Mouse (Mus musculus): ENCODE data around the gene Pgm2l1. TPM values are rescaled to one million over a fixed set of nuclear protein-coding genes. Genes with fewer than 3 reads are reported as not detected.

The Pgm2l1 gene
- polyA plus RNA-seq, 1 experiment from 2014 or later = 21.3 TPM

DNA sequence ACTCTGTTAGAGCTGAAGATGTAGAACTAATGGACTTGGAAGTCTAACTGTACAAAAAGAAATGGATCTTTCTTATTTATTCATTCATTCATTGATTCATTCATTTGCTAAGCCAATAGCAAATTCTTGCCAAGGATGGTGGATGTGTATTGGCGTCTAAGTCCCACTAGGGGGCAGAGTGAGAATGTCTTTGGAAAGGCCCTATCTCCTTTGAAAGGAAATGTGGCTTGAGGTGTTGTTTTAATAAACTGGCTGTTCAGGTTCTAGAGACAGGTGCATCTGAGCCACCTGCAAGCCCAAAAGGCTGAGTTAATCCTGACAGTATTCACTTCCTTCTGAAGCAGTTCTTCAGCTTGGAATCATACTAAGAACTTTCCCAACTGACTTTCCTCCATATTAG is 52.6 kb downstream of the Pgm2l1 start:
- no peaks in the 10 kb centered on the region; the same call in 1 of the 2 replicates for H3K4me1 ChIP-seq (replicated peaks)
- no peak for ATAC-seq

DNA sequence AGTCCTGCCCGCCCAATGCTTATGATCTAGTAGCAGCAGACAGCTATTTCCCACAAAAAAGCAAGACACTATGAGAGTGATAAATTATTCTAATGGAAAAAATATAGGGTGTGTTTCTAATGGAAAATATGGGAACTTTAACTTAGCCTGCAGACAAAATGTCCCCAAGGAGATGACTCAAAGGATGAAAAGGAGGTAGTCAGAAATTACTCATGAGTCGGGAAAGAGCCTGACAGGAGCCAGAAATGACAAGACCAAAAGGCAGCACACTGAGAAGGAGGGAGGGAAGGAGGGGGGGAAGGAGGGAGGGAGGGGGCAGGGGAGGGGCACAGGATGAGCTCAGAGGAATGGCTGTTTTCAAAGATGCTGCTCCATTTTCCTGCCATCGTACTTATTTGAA is 54.4 kb downstream of the Pgm2l1 start:
- no peak for ATAC-seq
- Histone ChIP-seq H3K4me2 (replicated peaks) (no peak overlapping the region), H3K4me1 (replicated peaks) (peaks cover 12% of the 10 kb centered on the region), H3K9me3 (no peaks in the 10 kb centered on the region), H3K9ac (replicated peaks) (no peak overlapping the region), H3K36me3 (no peaks in the 10 kb centered on the region), H3K4me3 (replicated peaks) (no peak overlapping the region), H3K27me3 (peaks cover 25% of the 10 kb centered on the region), H3K27ac (no peak overlapping the region)
- 45% methylated on average over 3 of the region's 3 CpGs for WGBS

More for the DNA sequence above, 52.6 kb downstream of the Pgm2l1 start:
- H3K9me3 ChIP-seq = no peaks in the 10 kb centered on the region
- H3K27me3 ChIP-seq = peaks cover 10% of the 10 kb centered on the region; the same call in 1 of the 2 replicates
- H3K4me3 ChIP-seq (replicated peaks) = no peak overlapping the region
- H3K9ac ChIP-seq (replicated peaks) = no peak overlapping the region
- peaks cover 1% of the 10 kb centered on the region; the same call in 1 of the 2 replicates for H3K36me3 ChIP-seq
- H3K4me2 ChIP-seq (replicated peaks) = no peak overlapping the region
- H3K27ac ChIP-seq = no peak overlapping the region
- 0% methylated on average over 1 of the region's 1 CpGs for whole genome bisulfite sequencing

DNA sequence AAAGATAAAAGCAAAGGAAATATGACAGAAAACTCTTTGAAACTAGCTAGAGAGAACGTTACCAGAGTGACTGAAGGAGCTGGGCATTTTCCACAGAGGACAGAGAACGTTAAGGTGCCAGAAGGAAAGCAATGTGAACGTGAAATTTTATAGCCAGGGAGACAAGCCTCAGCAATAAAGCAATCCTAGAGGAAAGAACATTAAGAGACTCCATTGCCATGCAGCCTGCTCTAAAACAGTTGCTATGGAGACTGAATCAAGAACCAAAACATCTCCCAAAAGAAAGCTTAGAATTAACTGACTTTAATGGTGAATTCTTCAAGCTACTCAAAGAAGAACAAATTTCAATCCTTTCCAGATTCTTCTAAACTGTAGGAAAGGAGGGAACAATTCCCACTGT is 56.1 kb downstream of the Pgm2l1 start:
- no peak overlapping the region for H3K9ac ChIP-seq (replicated peaks)
- no peaks in the 10 kb centered on the region for H3K9me3 ChIP-seq
- H3K4me1 ChIP-seq (replicated peaks) = peaks cover 17% of the 10 kb centered on the region
- H3K4me2 ChIP-seq (replicated peaks) = no peak overlapping the region
- no peak overlapping the region for H3K27ac ChIP-seq
- WGBS = 18% methylated on average over 3 of the region's 3 CpGs
- ATAC-seq = no peak
- no peak overlapping the region for H3K4me3 ChIP-seq (replicated peaks)
- peaks cover 30% of the 10 kb centered on the region for H3K27me3 ChIP-seq
- H3K36me3 ChIP-seq = no peaks in the 10 kb centered on the region

DNA sequence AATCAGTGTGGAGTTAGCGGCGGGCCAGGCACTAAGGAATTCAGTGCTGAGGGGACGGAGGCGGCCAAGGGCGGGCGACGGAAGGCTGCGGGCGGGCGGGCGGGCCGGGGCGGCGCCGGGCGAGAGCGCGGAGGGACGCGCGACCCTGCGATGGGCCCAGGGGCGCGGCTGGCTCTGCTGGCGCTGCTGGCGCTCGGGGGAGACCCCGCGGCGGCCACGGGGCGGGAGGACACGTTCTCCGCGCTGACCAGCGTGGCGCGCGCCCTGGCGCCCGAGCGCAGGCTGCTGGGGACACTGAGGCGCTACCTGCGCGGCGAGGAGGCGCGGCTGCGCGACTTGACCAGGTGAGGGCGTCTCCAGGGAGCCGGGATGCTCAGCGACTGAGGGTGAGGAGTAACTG is 58.2 kb downstream of the Pgm2l1 start, which contains the start of gene P4ha3:
P4ha3 (plus strand) TSS at position 138 of the 400 bp plus-strand sequence.
- under 1% methylated on average over 49 of the region's 53 CpGs for WGBS

DNA sequence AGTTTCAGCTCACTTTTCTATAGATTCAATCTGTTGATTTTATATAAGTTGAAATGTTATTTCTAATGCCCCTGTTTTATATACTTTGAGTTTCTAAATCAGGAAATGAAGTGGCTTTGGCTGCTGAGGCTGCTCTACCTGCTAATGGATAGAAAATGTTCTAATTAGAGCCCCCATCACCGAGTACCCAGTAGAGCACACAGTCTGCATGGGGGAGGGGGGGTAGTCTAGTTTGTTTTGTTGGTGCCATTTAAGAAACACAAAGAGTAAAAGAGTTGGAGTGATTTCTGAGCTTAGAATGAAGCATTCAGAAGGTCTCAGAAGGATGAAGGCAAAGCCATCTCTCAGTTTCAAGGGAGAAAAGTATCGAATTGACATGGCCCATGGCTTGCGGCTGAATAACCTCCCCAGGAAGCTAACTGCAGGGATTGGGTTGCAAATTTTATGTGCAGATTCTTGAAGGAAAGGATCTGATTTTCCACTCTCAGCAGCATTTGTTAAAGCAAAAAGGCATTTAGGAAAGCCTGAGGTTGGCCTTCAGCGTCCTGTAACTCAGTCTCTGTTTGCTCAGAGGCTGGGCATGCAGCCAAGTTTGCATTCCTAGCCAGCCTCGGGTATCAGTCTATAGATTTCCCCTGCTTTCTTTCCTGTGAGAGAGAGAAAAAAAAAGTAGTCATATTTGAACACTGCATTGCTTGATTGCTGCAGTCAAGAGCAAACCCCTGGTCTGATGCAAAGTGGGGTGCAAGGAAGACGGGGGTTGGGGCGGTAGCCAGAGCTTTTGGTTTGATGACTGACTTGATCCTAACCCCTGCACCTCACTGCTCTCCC is 60.8 kb downstream of the Pgm2l1 start:
- Histone ChIP-seq H3K4me2 (replicated peaks) (peak overlapping the region; percentile 28), H3K27me3 (peaks cover 31% of the 10 kb centered on the region), H3K9me3 (no peaks in the 10 kb centered on the region), H3K4me1 (replicated peaks) (peaks cover 25% of the 10 kb centered on the region), H3K36me3 (no peaks in the 10 kb centered on the region), H3K9ac (replicated peaks) (no peak overlapping the region; the same call in 1 of the 2 replicates), H3K4me3 (replicated peaks) (no peak overlapping the region), H3K27ac (peak overlapping the region; percentile 81)
- WGBS = 19% methylated on average over 7 of the region's 7 CpGs
- ATAC-seq = peak; percentile 73

More for the DNA sequence above, 58.2 kb downstream of the Pgm2l1 start, which contains the start of gene P4ha3:
- H3K4me3 ChIP-seq (replicated peaks) = peak within 1 kb of the TSS; percentile 55
- no peaks in the 10 kb centered on the region for H3K36me3 ChIP-seq
- H3K4me2 ChIP-seq (replicated peaks) = peak within 1 kb of the TSS; percentile 94
- peaks cover 34% of the 10 kb centered on the region for H3K27me3 ChIP-seq
- no peak within 1 kb of the TSS for H3K27ac ChIP-seq
- peak; percentile 62 for ATAC-seq
- H3K4me1 ChIP-seq (replicated peaks) = peaks cover 25% of the 10 kb centered on the region
- H3K9ac ChIP-seq (replicated peaks) = peak within 1 kb of the TSS; percentile 76
- no peaks in the 10 kb centered on the region for H3K9me3 ChIP-seq

DNA sequence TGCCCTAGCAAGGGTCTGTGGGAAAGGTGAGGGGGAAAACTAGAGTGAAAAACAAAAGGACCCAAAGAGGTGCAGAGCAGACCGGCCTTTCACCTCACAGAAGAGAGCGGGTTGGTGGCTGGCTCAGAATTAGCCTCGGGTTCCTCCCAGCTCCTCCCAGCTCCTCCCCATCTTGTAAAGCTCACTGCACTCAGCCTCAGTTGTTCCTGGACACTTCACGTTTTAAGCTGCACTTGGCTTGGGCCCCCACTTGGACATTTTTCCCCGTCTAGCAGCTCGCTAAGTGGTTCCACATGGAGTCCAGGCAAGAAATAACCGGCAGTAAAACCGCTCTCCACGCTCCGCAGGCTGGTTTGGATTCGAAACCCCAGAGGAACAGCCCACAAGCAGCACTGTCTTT is 61.4 kb downstream of the Pgm2l1 start:
- Histone ChIP-seq H3K4me3 (replicated peaks) (no peak overlapping the region), H3K27me3 (peaks cover 31% of the 10 kb centered on the region), H3K4me2 (replicated peaks) (peak overlapping the region; percentile 28), H3K9me3 (no peaks in the 10 kb centered on the region), H3K27ac (peak overlapping the region; percentile 81), H3K9ac (replicated peaks) (no peak overlapping the region), H3K4me1 (replicated peaks) (peaks cover 25% of the 10 kb centered on the region), H3K36me3 (no peaks in the 10 kb centered on the region)
- peak; percentile 61 for ATAC-seq
- WGBS = 45% methylated on average over 11 of the region's 11 CpGs

DNA sequence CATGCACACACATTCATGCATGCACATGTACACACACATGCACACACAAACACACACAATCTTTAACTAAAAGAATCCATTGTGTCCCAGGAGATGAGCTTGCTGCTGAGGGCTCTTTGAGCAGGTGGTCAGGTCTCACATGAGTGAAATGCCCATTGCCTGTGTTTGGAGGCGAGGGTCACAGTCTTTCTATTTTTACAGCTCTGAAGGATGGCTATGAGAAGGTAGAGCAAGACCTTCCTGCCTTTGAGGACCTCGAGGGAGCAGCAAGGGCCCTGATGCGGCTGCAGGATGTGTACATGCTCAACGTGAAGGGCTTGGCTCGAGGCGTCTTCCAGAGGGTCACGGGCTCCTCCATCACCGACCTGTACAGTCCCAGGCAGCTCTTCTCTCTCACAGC is 66.4 kb downstream of the Pgm2l1 start:
- H3K4me1 ChIP-seq (replicated peaks) = peaks cover 20% of the 10 kb centered on the region
- no peak for ATAC-seq
- H3K9me3 ChIP-seq = no peaks in the 10 kb centered on the region
- 88% methylated on average over 8 of the region's 8 CpGs for WGBS
- no peak overlapping the region for H3K9ac ChIP-seq (replicated peaks)
- no peak overlapping the region for H3K4me2 ChIP-seq (replicated peaks)
- H3K27ac ChIP-seq = no peak overlapping the region
- no peaks in the 10 kb centered on the region for H3K36me3 ChIP-seq
- 0 out of 2 replicates have a peak, but pooled peaks cover 4% of the 10 kb centered on the region for H3K27me3 ChIP-seq
- no peak overlapping the region for H3K4me3 ChIP-seq (replicated peaks)

DNA sequence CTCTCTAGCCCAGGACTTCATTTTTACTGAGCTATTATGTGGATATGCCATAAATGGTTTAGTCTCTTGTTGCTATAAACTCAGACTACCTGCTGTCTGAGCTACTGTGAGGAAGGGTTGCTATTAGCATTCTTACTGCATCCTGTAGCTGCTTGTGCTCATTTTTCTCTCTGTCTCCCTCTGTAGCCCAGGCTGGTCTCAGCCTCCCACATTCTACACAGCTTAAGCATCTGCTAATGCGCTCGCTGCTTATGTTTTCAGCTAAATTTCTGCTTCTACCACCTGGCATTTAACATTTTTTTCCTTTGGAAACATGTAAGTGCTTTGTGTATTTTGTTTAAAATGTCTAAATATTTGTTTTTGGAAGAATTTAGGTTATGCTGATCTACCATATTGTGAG is 68.6 kb downstream of the Pgm2l1 start:
- Histone ChIP-seq H3K4me2 (replicated peaks) (no peak overlapping the region), H3K27ac (no peak overlapping the region), H3K27me3 (no peaks in the 10 kb centered on the region), H3K4me1 (replicated peaks) (peaks cover 17% of the 10 kb centered on the region), H3K9me3 (no peaks in the 10 kb centered on the region), H3K9ac (replicated peaks) (no peak overlapping the region), H3K4me3 (replicated peaks) (no peak overlapping the region), H3K36me3 (no peaks in the 10 kb centered on the region)
- no peak for ATAC-seq
- WGBS = 90% methylated on average over 2 of the region's 2 CpGs

DNA sequence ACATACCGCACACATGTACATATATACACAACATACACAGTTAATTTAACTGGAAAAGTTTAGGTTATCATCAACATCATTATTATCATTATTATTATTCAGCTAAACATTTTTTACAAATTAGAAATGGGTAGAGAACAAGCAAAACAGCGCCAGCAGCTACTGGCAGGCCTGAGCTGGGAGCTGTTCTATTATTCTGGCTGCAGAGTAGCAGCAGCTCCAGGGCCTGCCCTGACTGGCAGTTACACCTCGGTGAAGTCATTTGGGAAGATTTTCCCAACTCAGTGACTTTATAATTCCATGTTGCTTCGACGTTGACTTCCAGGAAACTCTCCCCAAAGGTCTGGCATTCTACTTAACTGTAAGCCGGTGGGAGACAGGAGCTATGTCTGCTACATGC is 69.5 kb downstream of the Pgm2l1 start:
- Histone ChIP-seq H3K36me3 (no peaks in the 10 kb centered on the region), H3K27ac (no peak overlapping the region), H3K4me2 (replicated peaks) (no peak overlapping the region), H3K9ac (replicated peaks) (no peak overlapping the region), H3K4me3 (replicated peaks) (no peak overlapping the region), H3K4me1 (replicated peaks) (peaks cover 20% of the 10 kb centered on the region), H3K9me3 (no peaks in the 10 kb centered on the region), H3K27me3 (no peaks in the 10 kb centered on the region)
- WGBS = 80% methylated on average over 6 of the region's 6 CpGs
- ATAC-seq = no peak

DNA sequence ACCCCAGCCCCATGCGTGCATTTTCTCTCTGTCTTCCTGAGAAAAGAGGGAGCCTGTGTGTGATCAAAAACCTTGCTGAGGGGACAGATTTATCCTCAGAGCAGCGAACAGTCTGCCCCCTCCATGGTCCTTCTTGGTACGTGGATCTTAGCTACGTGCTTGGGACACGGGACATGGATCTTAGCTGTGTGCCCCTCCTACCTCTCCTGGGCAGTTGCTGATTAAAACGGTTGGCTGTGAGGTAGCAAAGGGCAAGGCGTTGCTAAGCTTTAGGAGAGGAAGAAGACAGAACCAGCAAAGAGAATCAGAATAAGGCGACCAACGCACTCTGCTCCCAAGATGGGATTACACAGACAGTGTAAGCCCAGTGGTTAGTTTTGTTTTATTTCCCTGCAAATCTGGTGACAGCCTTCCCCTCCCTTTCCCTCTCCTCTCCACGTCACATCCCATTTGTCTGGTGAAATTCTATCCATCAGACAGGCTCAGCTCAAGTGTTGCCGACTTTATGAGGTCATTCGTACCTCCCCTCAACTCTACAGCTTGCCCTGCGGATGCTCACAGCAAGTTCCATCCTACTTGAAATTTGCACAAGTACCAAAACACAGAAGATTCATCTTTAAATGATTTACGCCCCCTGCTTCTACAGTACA is 71.8 kb downstream of the Pgm2l1 start:
- H3K4me1 ChIP-seq (replicated peaks) = peaks cover 20% of the 10 kb centered on the region
- H3K4me2 ChIP-seq (replicated peaks) = no peak overlapping the region
- no peaks in the 10 kb centered on the region for H3K36me3 ChIP-seq
- no peak overlapping the region for H3K4me3 ChIP-seq (replicated peaks)
- H3K9ac ChIP-seq (replicated peaks) = no peak overlapping the region
- no peak overlapping the region for H3K27ac ChIP-seq
- no peaks in the 10 kb centered on the region for H3K9me3 ChIP-seq
- 72% methylated on average over 14 of the region's 14 CpGs for WGBS
- no peak for ATAC-seq
- H3K27me3 ChIP-seq = no peaks in the 10 kb centered on the region

DNA sequence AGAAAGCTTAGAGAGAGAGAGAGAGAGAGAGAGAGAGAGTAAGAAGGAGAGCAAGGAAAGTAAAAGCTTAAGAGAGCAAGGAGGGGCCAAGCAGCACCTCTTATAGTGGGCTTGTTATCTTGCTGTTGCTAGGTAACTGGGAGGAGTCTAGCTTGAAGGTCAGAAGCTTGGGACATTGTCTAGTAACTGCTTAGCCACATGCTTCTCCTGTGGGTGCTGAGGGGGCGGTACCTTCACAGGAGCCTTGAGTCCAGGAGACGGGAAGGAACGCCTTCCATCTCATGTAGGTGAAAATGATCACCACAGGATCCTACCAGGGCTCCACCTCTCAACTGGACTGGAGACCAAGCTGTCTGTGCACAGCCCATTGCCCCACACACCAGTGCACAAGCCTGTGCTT is 74.2 kb downstream of the Pgm2l1 start:
- Histone ChIP-seq H3K36me3 (no peaks in the 10 kb centered on the region), H3K27ac (no peak overlapping the region), H3K9me3 (no peaks in the 10 kb centered on the region), H3K4me3 (replicated peaks) (no peak overlapping the region), H3K27me3 (no peaks in the 10 kb centered on the region), H3K9ac (replicated peaks) (no peak overlapping the region), H3K4me2 (replicated peaks) (no peak overlapping the region), H3K4me1 (replicated peaks) (peaks cover 20% of the 10 kb centered on the region)
- WGBS = 72% methylated on average over 3 of the region's 3 CpGs
- ATAC-seq = no peak

DNA sequence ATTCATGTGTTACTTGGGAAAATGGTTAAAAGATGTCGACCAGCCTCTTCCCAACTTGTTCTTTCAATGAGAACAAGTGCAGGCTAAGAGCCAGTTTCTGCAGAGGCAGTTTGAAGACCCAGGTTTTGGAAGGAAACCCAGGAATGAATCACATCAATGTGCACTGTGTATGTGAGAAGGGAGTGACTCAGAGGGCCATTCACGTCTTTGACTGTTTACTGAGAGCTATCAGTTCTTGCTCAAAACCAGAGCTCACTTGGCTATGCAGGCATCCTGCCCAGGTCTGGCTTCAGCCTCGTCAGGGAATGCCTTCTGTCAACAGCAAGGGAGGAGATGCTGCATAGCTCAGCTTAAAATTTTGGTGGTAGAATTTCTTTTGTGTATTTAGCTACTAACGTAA is 75.1 kb downstream of the Pgm2l1 start:
- no peak overlapping the region for H3K4me2 ChIP-seq (replicated peaks)
- peaks cover 18% of the 10 kb centered on the region for H3K4me1 ChIP-seq (replicated peaks)
- H3K9ac ChIP-seq (replicated peaks) = no peak overlapping the region
- no peaks in the 10 kb centered on the region for H3K27me3 ChIP-seq
- WGBS = 80% methylated on average over 4 of the region's 4 CpGs
- H3K27ac ChIP-seq = no peak overlapping the region
- H3K9me3 ChIP-seq = no peaks in the 10 kb centered on the region
- no peak overlapping the region for H3K4me3 ChIP-seq (replicated peaks)
- ATAC-seq = no peak
- H3K36me3 ChIP-seq = no peaks in the 10 kb centered on the region
